Mouse (Mus musculus) layer of hippocampus, postnatal 25 days (tissue): Measurements from ENCODE around the gene Mob3a. TPM values are rescaled to one million over a fixed set of nuclear protein-coding genes. Genes with fewer than 3 reads are reported as not detected.

Experiments used
- DNase-seq, 2 experiments: peaks; one replicate each; pipeline ENCODE4 v3.0.0; 2022; ENCODE audit warnings: mixed read lengths in 2 of 2, low spot score in 1 of 2; ENCODE audit errors: extremely low spot score in 1 of 2
- total RNA-seq, 2 experiments: library from RNA; stranded (reverse); gene quantifications; 2 replicates each; pipeline ENCODE4 v1.2.3; 2021

Gene Mob3a
- total RNA-seq, 2 experiments from 2014 or later = 13.0 to 13.6 TPM

DNA sequence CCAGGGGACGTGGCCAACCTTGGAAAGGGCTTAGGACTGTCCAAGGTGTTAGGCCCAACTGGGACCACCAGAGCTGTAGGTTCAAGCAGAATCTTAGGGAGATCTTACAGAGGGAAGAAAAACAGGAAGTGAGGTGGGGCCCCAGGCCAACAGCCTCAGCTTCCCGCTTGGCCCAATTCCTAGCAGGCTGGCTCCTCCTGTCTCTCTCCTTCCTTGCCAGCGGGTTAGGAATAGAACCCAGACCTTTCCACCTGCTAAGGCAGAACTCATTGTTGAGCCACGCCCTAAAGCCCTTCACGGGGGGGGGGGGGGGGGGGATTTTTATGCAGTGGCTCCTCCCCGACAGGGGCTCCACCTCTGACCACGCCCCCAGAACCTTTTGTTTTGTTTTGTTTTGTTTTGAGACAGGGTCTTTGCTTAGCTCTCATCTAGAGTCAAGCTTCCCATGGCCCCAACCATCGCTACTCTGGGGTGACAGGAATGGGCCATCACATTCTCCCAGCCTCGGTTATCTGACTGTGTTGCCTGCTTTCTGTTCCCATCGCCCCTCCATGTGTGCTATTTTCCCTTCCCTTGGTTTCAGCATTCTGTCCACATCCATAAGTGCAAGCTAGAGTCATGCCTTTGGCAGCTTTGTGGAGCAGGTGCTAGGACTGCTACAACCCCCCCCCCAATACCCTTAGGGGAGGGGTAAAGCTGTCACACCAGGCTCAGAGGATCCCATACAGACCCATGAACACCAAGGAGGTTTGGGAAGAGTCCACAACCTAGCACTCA, 23.0 kb downstream of the Mob3a start:
- no peak for DNase-seq

DNA sequence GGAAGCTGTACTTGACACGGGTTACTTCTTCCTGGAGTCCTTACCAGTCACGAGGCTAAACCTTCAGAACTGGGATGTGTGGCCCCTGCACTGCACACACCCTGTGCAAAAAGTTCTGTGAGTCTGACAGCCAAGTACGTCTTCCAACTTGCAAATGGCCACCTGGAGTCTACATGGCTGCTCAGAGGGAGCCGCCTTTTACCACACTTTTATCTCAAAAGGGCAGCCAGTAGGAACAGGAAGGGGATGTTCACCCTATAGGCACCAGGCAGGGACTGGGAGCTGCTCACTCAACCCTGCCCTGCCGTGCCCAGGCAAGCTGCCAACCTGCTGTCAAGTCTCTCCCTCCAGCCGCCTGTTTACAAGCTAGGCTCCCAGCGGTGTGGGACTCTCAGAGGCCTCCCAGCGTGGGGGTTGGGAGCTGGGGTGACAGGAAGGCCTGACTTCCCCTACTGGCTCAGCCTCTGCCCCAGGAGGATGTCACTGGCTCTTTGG, 23.8 kb downstream of the Mob3a start, which contains the start of gene Mknk2:
Gene Mknk2, minus strand, starts transcription at position 171 of the 495 bp plus-strand sequence.
- peak; percentile 53 to 72 for DNase-seq

DNA sequence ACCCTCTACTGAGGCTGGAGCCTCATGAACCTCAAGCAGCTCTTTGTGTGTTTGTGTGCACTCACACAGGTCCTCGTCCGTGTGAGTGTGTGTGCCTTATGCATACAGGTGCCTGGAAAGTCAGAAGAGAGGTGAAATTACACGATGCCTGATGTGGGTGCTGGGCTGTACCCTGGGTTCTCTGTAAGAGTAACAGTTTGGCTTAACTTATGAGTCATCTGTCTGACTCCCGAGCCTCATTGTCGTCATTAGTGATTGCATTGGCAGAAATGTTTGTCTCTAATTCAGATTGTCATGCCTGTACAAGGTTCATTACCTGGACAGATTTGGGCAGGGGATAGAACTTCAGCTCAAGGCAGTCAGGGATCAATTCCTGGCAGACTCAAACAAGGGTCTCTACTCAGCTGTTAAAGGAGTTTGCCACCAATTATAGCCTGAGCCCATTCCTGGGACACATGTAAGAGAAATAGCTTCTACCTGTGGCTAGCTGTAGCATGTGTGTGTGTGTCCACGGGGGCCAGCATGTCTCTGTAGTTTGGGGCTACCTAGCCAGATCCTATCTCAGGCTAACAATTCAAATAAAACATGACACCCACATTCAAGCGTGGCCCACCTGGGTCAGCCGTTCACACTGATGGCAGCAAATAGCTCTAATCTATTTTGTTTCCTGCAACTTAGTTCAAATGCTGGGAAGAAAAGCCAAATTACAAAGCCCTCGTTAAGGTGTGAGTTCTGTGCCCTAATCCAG, 24.5 kb downstream of the Mob3a start:
- no peak for DNase-seq

DNA sequence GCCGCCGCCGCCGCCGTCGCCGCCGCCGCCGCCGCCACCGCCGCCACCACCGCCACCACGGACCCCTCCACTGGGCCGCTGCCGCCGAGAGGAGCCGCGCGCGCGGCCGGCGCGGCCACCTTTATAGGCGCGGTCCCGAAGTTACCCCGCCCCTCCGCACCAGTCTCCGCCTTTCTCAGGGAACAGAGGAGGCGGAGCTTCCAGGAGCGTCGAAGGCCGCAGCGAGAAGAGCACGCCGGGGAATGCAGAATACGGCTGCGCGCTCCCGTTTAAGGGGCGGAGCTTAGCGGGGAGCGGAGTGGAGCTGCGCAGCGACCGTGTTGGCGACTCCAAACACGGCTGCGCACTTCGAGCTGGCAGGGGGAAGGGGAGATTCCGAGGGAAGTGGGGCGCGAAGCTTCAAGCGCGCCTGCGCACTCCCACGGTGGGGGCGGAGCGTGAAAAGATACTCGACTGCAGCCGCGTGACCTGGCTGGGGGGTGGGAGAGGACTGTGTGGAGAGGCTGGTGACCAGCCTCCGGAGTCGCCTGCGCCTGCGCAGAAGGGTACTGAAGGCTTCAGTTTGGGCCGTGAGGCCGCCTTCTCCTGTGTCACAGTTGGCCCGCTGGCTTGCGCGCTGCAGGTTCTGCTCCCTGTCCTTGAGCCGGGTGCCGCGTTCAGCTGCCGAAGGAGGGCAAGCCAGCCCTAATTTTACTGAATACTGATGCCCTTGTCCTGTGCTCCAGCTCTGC, 25.4 kb downstream of the Mob3a start:
- peak; percentile 97 to 98 for DNase-seq

DNA sequence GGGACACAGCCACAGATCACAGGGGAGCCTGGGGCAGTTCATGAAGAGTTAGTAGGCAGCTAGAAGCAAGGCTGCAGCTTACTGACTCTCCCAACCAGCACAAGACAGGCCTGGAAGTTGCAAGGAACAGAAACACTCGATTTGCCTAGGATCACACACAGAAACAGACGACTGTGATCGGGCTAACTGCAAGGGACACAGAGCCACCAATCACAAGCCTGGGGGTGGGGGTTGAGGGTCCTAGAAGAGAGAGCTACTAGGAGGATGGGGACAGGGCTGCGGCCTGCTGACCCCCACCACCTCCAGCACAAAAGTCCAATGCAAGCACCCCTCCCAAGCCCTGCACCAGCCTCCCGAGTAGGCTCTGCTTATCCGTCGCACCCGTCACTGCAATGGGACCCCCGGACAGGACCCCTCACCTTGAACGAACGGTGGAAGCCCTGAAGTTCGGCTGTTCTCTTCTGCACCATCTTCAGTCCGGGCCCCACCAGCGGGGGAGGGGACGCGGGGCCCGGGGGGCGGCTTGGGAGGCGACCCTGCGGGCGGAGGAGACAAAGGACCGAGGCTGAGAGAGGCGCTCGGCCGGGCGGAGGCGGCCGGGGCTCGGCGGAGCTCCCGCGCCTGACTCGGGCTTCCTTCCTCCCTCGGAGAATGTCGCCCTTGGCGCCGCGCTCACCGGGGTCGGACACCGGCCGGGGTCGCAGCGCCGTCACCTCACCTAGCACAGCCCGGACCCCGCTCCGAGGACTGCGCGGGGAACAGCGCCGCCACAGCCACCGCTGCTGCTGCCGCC, 26.2 kb downstream of the Mob3a start:
- peak in 1 of 2 experiments; percentile 26 for DNase-seq

DNA sequence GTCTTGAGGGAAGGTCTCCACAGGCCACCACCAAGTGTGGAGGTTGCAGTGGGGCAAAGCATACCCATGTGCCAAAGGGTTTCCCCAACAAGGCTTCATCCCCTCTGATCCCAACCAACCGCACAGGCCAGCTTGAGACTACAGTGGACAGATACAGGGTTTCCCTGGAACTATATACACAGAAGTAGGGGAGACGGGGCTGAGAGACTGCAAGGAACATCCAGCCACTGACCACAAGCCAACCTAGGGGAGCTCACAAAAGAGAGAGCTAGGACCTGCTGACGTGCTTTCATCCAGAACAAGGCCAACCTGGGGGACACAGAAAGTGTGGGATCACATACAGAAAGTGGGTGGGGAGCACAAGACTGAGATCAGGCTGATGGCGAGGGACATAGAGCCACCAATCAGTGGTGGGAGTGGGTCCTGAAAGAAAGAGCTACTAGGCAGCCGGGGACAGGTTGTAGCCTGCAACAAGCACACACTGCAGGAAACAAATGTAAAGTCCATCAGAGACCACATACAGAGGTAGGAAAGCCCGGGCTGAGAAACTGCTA, 26.8 kb downstream of the Mob3a start:
- no peak for DNase-seq

DNA sequence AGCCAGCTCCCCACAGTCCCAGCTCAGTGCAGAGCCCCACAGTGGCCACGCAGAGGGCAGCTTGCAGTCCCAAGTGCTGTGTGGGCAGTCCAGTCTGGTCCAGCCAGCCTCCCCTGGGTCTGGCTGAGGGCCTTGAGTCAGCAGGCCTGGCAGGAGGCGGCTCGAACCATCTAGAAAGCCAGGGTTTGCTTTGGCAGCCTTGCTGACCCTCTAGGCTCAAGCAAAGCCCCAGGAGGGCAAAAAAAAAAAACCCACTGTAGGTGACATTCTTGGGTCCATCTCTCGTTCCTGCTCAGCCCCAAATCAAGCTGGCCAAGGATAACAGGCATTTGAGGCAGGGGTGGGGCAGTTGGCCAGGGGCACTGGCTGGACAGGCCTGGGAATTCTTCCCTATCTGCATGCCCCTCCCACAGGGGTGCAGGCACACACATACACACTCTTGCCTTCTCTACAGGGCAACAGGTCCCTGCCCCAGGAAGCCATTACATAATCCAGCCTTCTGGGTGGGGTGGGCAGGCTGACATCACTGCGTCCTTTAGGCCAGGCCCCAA, 27.5 kb downstream of the Mob3a start:
- DNase-seq = no peak

DNA sequence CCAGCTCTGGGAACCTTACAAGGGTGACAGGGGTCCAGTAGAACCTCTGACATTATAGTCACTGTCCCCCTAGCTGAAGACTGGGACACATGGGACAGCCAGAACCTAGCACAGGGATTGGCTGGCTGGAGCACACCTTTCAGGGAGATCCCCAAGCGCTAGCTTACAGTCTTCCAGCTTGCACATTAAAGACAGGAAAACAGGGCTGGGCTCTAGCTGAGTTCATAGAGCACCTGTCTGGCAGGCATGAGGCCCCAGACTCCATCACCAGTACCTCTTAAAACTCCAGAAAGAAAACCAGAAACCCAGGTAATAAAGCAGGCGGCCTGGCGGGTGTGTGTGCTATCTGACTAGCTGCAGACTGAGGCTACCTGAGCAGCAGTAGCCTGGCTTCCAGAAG, 28.1 kb downstream of the Mob3a start:
- DNase-seq = no peak

DNA sequence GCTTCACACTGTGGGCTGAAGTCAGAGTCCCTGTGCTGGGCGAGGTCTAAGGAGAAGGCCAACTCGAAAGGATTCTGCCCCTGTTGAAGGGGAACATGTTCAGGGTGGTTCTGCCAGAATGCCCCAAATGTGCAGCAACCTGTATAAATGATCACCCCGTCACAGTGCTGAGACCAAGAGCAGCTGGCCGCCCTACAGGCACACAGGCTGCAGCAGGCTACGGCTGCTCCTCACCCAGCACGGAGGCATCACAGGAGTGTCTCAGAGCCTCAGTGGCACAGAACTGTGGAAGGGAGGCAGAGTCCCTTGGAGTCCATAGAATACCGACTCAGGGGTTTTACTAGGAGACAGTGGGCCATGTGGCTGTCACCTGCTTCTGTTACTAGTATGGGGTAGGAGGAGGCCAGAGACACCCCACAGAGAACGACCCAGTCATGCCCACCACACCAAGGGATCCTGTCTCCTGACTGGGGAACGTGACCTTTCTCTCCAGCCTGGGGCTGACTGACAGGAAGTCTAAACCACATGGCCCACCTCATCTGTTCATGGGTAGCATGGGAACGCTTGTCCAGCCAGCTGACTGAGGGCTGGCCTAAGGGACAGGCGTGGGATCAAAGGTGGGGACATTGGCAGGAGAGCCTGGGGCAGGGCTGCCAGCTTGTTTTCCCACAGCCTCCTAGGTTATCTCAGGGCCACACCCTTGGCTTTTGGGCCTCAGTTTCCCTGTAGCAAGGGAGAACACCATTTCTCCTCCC, 29.7 kb downstream of the Mob3a start:
- DNase-seq = no peak

DNA sequence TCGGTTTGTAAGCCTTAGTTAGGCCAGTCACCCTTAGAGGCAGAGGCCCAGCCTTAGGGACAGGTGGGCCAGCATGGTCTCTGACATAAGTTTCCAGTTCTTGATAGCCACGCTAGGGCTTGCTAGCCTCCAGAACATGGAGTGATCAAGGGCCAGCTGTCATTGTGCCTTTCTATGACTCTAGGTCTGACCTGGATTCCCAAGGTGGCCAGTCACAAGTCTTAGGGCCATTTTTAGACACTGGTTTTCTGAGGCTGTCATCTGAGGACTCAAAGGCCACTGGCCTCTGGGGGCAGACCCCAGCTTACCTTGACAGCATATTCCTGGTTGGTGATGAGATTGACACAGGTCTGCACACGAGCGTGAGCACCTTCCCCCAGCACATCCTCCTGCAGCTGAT, 30.5 kb downstream of the Mob3a start:
- no peak for DNase-seq

DNA sequence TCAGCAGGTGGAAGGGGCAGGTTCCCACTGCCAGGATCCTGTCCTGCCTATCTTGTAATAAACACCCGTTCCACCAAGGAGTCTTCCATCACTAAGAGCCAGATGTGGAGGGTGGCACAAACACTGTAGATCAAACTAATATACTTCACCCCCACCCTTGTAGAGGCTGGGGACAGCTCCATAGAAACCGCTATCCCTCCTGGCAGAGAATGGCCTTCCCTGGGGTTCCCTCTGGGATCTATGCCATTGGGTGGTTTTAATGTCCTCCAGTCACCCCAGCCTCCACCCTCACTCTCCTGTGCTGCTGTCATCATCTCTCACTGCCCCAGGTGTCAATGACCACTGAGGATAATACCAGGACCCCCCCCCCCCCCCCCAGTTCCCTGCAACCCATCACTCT, 31.2 kb downstream of the Mob3a start:
- no peak for DNase-seq

DNA sequence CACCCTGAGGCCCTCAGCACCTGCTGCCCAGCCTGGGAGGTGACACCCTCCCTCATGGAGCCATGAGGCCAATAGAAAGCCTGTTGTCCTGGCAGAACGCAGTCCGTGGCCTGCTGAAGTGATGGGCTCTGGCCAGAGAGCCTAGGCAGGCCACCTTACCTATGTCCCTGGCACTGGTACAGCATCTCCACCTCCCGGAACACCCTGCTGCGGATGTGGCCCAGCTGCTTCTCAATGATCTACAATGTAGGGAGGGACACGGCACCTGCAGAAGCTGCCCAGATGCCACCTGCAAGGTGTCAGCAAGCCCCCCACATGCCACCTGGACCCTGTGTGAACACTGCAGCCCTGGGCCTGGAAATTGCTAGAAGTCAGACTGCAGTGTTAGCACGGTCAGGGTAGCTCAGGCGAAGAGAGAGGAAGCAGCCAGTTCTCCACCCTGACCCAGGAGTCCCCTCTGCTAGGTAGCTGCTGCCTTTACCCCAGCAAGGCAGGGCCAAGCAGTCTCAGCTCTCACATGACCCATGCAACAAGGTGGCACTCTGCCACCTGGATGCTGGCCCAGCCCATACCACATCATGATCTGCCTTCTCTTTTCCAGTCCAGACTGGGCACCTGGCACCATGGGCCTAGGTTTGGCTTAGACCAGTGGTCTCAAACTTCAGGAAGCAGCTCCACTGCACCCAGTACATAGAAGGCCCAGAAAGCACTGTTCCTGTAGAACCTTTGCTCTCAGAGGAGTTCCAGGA, 31.9 kb downstream of the Mob3a start:
- DNase-seq = no peak

DNA sequence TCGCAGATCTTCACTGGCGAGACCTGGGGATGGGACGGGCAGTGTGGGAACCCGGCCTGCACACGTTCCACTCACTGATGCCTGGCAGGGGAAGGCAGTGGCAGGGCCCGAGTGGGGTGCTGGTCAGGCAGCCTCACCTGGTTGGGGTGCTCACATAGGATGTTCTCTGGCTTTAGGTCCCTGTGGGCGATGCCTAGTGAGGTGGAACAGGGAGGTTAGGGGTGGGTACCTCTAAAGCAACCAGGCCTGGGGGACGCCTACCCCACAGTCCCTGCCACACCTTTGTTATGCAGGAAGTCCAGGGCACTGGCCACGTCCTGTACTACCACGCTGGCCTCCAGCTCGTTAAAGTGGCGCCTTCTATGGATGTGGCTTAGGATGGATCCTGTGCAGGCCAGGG, 32.8 kb downstream of the Mob3a start:
- DNase-seq = no peak

DNA sequence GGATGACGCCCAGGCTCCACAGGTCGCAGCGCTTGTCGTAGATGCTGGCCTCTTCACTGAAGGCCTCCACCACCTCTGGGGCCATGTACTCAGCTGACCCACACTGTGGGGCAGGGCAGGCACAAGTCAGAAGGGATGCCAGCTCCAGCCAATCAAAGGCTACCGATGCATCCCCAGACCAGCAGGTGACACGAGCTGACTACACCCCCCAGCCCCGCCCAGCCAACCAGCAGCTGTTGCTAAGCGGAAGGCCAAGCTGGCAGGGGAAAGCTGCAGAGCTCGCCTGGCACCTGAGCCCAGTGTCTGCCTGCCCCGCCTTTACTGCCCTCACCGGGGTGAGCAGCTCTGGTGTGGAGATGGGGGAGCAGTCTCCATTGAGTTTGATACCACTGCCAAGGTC, 33.2 kb downstream of the Mob3a start:
- no peak for DNase-seq

DNA sequence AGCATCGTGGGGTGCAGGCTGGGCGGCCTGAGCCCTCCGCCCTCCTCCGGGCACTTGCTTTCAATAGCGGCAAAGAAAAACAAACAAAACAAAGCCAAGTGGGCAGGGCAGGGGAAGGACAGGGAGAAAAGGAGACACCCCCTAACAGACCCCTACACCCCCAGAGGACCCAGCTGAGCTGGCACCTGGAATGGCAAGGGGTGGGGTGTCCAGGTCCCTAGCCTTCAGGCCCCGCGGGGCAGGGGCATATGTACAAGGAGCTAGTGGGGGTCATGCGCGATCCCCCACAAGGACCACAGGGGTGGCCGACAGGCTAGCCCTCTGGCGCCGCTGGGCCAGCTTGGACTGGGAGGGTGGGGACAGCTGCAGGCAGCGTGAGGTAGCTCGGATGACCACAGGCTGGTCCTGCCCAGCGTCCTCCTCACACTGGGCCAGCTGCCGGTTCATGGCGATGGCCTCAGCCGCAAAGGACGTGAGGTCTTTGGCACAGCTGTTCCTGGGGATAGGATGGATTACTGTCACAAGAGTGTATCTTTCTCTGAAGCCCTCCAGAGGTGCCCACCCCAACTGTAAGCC, 34.9 kb downstream of the Mob3a start:
- no peak for DNase-seq

DNA sequence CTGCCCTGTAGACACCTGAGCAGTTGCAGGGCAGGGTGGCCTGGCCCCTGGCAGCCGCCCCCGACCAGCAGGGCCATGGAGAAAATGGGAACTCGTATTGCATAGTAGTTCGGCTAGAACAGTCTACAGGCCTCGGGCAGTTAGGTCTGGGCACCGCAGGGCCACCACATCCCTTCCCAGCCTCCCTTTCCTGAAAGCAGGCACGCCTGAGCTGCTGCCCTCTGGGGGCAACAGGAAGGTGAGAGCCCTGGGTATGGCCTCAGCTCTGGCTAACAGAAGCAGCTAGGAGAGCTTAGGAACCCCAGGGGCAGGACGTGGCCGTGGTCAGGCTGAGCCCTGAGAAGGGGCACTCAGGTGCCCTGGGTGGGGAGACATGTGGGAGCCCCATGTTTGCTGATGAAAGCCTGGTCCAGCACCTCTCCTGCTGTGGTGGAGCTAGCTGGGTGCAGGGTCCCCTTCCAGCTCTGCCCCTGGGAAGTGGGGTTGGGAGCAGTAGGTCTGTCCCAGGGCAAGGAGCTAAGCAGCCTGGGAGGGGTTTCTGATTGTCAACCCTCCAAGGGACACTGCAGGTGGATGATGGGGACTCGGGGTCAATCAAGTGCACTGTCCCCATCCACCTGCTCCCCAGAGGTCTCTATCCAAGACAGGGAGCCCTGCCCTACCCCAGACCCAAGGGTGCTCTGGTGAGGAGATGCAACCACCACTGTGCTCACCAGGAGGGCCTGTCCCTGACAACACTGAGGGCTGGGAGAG, 35.6 kb downstream of the Mob3a start:
- no peak for DNase-seq

DNA sequence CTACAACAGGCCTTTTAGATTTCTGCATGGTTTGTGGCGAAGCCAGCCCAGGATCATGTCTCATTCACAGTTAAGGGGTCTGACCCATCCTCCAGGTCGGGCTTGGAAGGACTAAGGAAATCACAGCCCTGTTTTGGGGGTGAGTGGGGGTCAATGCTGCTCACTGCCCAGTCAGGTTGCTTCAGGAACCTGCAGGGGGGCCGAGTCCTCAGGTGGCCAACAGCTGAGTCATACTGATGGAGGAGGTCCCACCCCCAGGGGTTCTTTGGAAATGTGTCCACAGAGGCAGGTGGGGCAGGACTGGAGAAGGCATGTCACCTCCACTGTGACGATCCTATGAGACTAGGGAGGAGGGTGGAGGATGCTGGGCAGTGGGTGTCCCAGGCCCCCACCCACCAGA, 36.3 kb downstream of the Mob3a start:
- DNase-seq = no peak
